In the genomic region with DNA sequence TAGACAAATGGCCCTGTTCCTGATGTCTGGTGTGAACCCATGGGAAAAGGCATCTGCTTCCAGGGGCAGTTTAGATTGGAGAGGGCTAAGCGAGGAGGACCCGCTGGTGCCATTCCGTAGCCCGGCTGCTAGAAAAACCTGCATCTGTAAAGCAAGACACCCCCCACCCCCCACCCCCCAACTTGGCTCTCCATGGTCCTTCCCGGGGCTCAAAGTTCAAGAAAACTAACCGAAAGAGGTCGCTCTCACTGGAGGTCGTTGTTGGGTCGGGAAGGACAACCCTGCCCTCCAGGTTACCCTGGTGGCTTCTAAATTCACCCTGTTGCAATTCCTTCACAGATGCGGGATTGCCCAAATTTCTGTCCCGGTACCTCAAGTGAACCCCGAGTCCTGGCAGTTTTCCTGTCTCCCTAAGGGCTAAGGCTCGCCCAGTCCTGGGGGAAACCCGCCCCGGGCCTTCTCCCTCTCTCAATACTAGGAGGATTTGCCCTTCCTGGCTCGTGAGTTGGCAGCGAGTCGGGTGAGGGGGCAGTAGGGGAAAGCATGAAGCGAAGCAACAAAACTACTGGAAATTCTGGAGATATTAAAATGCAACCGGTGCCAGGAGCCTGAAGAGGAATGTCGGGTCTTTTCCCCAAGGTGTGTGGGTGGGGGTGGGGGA, we compare ENCODE assay signal across 8 mouse cellular contexts. TPM values are rescaled to one million over a fixed set of nuclear protein-coding genes. Genes with fewer than 3 reads are reported as not detected.
DNase-seq lines count a peak whose midpoint lies in the region; ATAC-seq and TF ChIP-seq lines count a peak whose summit lies in the region.

A gene (plus strand): TSS at position 531 of the 661 bp plus-strand sequence.

- peak within 1 kb of the TSS; percentile 74 for H3K4me3 ChIP-seq in gastrocnemius, adult 2 months
- H3K4me3 ChIP-seq in hindbrain, embryonic 16.5 days (ENCODE audit: low read length), result peak within 1 kb of the TSS; percentile 48
- peak within 1 kb of the TSS; percentile 27 for H3K4me3 ChIP-seq in neural tube, embryonic 14.5 days (ENCODE audit: low read depth, low read length)
- H3K4me3 ChIP-seq in thymus, adult 2 months (ENCODE audit: control insufficient read depth, insufficient read depth, low read length), result no peak within 1 kb of the TSS

- peak within 1 kb of the TSS; percentile 57 for H3K9ac ChIP-seq in hindbrain, embryonic 16.5 days (ENCODE audit: low read depth, low read length)
- H3K9ac ChIP-seq in neural tube, embryonic 14.5 days (replicated peaks; ENCODE audit: low read depth, low read length), result peak within 1 kb of the TSS; percentile 0; the same call in 1 of the 2 replicates

- H3K27ac ChIP-seq in gastrocnemius, adult 2 months, result peak within 1 kb of the TSS; percentile 58
- no peak within 1 kb of the TSS for H3K27ac ChIP-seq in hindbrain, embryonic 16.5 days (ENCODE audit: low read depth, low read length)
- no peak within 1 kb of the TSS for H3K27ac ChIP-seq in neural tube, embryonic 14.5 days (ENCODE audit: low read depth, low read length)
- no peak within 1 kb of the TSS for H3K27ac ChIP-seq in thymus, adult 2 months (ENCODE audit: control insufficient read depth, insufficient read depth, low read length)

- DNase-seq in ES-CJ7 (ENCODE audit: low read depth, low spot score), result peak; percentile 39
- DNase-seq in adrenal gland, postnatal 10 days, result peak; percentile 81
- DNase-seq in gastrocnemius, adult 2 months, result no peak
- DNase-seq in left cerebral cortex, postnatal 36 days (ENCODE audit: low spot score in 2 of 2), result no peak
- no peak for DNase-seq in spleen, postnatal 36 days (ENCODE audit: low spot score in 2 of 2)
- DNase-seq in thymus, adult 2 months, result no peak

- H3K27me3 ChIP-seq in hindbrain, embryonic 16.5 days (replicated peaks; ENCODE audit: control insufficient read depth, insufficient read depth, low read length), result peaks cover 17% of the 10 kb centered on the region
- peaks cover 35% of the 10 kb centered on the region for H3K27me3 ChIP-seq in neural tube, embryonic 14.5 days (ENCODE audit: control insufficient read depth, insufficient read depth, low read length)
- H3K27me3 ChIP-seq in thymus, adult 2 months (ENCODE audit: control insufficient read depth, insufficient read depth, low read length), result peaks cover 15% of the 10 kb centered on the region

- ATAC-seq in hindbrain, embryonic 16.5 days, result no peak
- no peak for ATAC-seq in neural tube, embryonic 14.5 days (ENCODE audit: low read depth)

- no peak for TF ChIP-seq POLR2A in thymus, adult 2 months (IDR thresholded peaks at IDR 0.05; ENCODE audit: control insufficient read depth, extremely low read depth, insufficient read depth, low read length, poor library complexity)

- no peaks in the 10 kb centered on the region for H3K36me3 ChIP-seq in hindbrain, embryonic 16.5 days (ENCODE audit: control insufficient read depth, insufficient read depth, low read length)
- no peaks in the 10 kb centered on the region for H3K36me3 ChIP-seq in neural tube, embryonic 14.5 days (ENCODE audit: control insufficient read depth, insufficient read depth, low read length)
- H3K36me3 ChIP-seq in thymus, adult 2 months (ENCODE audit: control insufficient read depth, insufficient read depth, low read length), result no peaks in the 10 kb centered on the region

- H3K9me3 ChIP-seq in hindbrain, embryonic 16.5 days (ENCODE audit: control insufficient read depth, low read length), result no peaks in the 10 kb centered on the region
- H3K9me3 ChIP-seq in neural tube, embryonic 14.5 days (ENCODE audit: control insufficient read depth, low read length), result no peaks in the 10 kb centered on the region

- no peak for TF ChIP-seq CTCF in gastrocnemius, adult 2 months (IDR thresholded peaks at IDR 0.05)
- no peak for TF ChIP-seq CTCF in thymus, adult 2 months (IDR thresholded peaks at IDR 0.05; ENCODE audit: borderline replicate concordance, control insufficient read depth, extremely low read depth, insufficient read depth, low read length, poor library complexity)

- WGBS in hindbrain, embryonic 16.5 days, result 3% methylated on average over 21 of the region's 21 CpGs
- WGBS in neural tube, embryonic 14.5 days, result 2% methylated on average over 21 of the region's 21 CpGs
- WGBS in thymus, adult 2 months, result 7% methylated on average over 21 of the region's 21 CpGs

- peaks cover 47% of the 10 kb centered on the region for H3K4me1 ChIP-seq in hindbrain, embryonic 16.5 days (ENCODE audit: control insufficient read depth, insufficient read depth, low read depth, low read length)
- peaks cover 35% of the 10 kb centered on the region; the same call in 1 of the 2 replicates for H3K4me1 ChIP-seq in neural tube, embryonic 14.5 days (ENCODE audit: control insufficient read depth, insufficient read depth, low read length)
- H3K4me1 ChIP-seq in thymus, adult 2 months (replicated peaks; ENCODE audit: control insufficient read depth, insufficient read depth, low read length), result no peaks in the 10 kb centered on the region

- H3K4me2 ChIP-seq in hindbrain, embryonic 16.5 days (ENCODE audit: low read length), result peak within 1 kb of the TSS; percentile 88
- peak within 1 kb of the TSS; percentile 68 for H3K4me2 ChIP-seq in neural tube, embryonic 14.5 days (ENCODE audit: low read depth, low read length)

- intact Hi-C loops in gastrocnemius, adult 2 months (cut with DNase I), result loop anchor here (2.0 kb wide), 1 partner anchor 54 kb away; no protein-coding TSS in a partner anchor
- intact Hi-C loops in left cerebral cortex, postnatal 36 days (cut with DNase I), result no loop called here

RNA-seq across cellular contexts. Expression of the gene that starts here (rescaled TPM):
- 10 to 100 TPM; 18.8 to 28.7 TPM for total RNA-seq in adrenal gland, postnatal 10 days (2021)
- total RNA-seq in gastrocnemius, adult 2 months (2021), result 10 to 100 TPM; 21.1 to 39.1 TPM
- 38.6 and 39.7 TPM in 2 replicates for polyA plus RNA-seq in hindbrain, embryonic 16.5 days (2015; fragmentation: Nextera tagmentation; extraction: Ambion mirVana)
- total RNA-seq in left cerebral cortex, postnatal 36 days (2021), result 10 to 100 TPM; 29.8 to 30.6 TPM
- 49.7 and 51.4 TPM in 2 replicates for polyA plus RNA-seq in neural tube, embryonic 14.5 days (2014; fragmentation: Nextera tagmentation; extraction: Ambion mirVana)
- 0.48 and 1.0 TPM in 2 replicates for polyA plus RNA-seq in thymus, adult 2 months (2012; rRNA removed)

Comparison
In these comparisons a context has a peak if more than half of its experiments do, and no peak if none do; other contexts are left out.
1. RNA of the gene that starts here (polyA plus RNA-seq): 49.7 to 51.4 TPM in neural tube, embryonic 14.5 days and 38.6 to 39.7 TPM in hindbrain, embryonic 16.5 days; 0.48 to 1.0 TPM in thymus, adult 2 months; every median in the first group is over 10 times any median in the second.
2. DNase-seq: peak in ES-CJ7 (single experiment) and adrenal gland, postnatal 10 days (single experiment); none in gastrocnemius, adult 2 months (single experiment), left cerebral cortex, postnatal 36 days (0 of 2), spleen, postnatal 36 days (0 of 2) and thymus, adult 2 months (single experiment).